Mouse (Mus musculus) bone marrow macrophage, adult 2 months (primary cell): ENCODE data around the gene Gm45140.

Source experiments
- CTCF ChIP-seq: IDR thresholded peaks from 2 replicates; pipeline ENCODE4 v1.5.1; 2012; ENCODE audit warnings: low read depth, mild to moderate bottlenecking, low read length, moderate library complexity
- POLR2A ChIP-seq: IDR thresholded peaks from 2 replicates; pipeline ENCODE4 v1.6.1; 2012; ENCODE audit warnings: mild to moderate bottlenecking, low read depth, low read length, borderline replicate concordance

DNA sequence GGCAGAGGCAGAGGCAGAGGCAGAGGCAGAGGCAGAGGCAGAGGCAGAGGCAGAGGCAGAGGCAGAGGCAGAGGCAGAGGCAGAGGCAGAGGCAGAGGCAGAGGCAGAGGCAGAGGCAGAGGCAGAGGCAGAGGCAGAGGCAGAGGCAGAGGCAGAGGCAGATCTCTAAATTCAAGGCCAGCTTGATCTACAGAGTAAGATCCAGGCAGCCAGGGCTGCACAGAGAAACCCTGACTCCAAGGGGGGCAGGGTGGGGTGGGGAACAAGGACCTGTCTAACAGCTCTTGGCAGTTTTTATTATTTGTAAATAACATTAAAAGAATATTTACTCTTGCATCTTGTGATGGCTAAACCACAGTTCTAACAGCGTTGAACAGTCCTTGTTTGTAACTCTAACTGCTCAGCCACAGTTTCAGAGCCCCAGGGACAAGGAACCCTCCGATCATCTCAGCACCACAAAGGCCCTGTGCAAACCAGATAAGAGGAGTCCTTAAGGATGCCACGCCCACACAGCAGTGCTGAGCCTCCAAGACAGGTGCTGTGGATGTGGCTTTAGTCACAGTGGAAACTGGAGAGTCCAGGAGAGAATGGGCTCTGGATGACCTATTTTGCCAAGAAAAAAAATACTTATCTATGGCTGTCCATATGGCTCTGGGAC lies 59.9 kb downstream of the Gm45140 start:
- TF ChIP-seq CTCF, result no peak
- no peak for TF ChIP-seq POLR2A
